Mouse (Mus musculus): Measurements from ENCODE around the gene Timp3.
"Not testable (repeated sequence)": the region's sequence is repeated elsewhere in the genome, so short reads cannot be mapped to it uniquely, and the experiment has no call there.

The Timp3 gene

GRCm38 (mm10) chr10:86351287-86351686, 51.1 kb downstream of the Timp3 start:
- no peak for DNase-seq (ENCODE audit: low spot score in 2 of 2)

GRCm38 (mm10) chr10:86352521-86352920, 52.3 kb downstream of the Timp3 start:
- no peak for DNase-seq (ENCODE audit: low spot score in 2 of 2)

GRCm38 (mm10) chr10:86356819-86357563, 56.8 kb downstream of the Timp3 start:
- no peak for DNase-seq (ENCODE audit: low spot score in 2 of 2)

GRCm38 (mm10) chr10:86358307-86358975, 58.3 kb downstream of the Timp3 start:
- no peak for DNase-seq (ENCODE audit: low spot score in 2 of 2)

- no peak for DNase-seq (ENCODE audit: low spot score in 2 of 2)
These were observed 59.0 kb downstream of the Timp3 start for GRCm38 (mm10) chr10:86359208-86359607.

GRCm38 (mm10) chr10:86359699-86360098, 59.5 kb downstream of the Timp3 start:
- DNase-seq (ENCODE audit: low spot score in 2 of 2): peak; percentile 56 to 59

GRCm38 (mm10) chr10:86363669-86364309, 63.6 kb downstream of the Timp3 start:
- no peak for DNase-seq (ENCODE audit: low spot score in 2 of 2)

- DNase-seq (ENCODE audit: low spot score in 2 of 2): peak in 1 of 2 experiments; percentile 43
These were observed 65.5 kb downstream of the Timp3 start for GRCm38 (mm10) chr10:86365632-86366092.

GRCm38 (mm10) chr10:86367346-86367745, 67.2 kb downstream of the Timp3 start:
- DNase-seq (ENCODE audit: low spot score in 2 of 2): no peak

- DNase-seq (ENCODE audit: low spot score in 2 of 2): no peak
These were observed 68.6 kb downstream of the Timp3 start for GRCm38 (mm10) chr10:86368811-86369210.

- DNase-seq (ENCODE audit: low spot score in 2 of 2): no peak
These were observed 69.2 kb downstream of the Timp3 start for GRCm38 (mm10) chr10:86369346-86369745.

GRCm38 (mm10) chr10:86371561-86371960, 71.4 kb downstream of the Timp3 start:
- DNase-seq (ENCODE audit: low spot score in 2 of 2): no peak

GRCm38 (mm10) chr10:86374061-86374460, 73.9 kb downstream of the Timp3 start:
- no peak for DNase-seq (ENCODE audit: low spot score in 2 of 2)

- DNase-seq (ENCODE audit: low spot score in 2 of 2): peak; percentile 69 to 73
These were observed 75.7 kb downstream of the Timp3 start for GRCm38 (mm10) chr10:86375903-86376302.

- no peak for DNase-seq (ENCODE audit: low spot score in 2 of 2)
These were observed 76.4 kb downstream of the Timp3 start for GRCm38 (mm10) chr10:86376392-86377185.

- not testable (repeated sequence) for DNase-seq (ENCODE audit: low spot score in 2 of 2)
These were observed 78.6 kb downstream of the Timp3 start for GRCm38 (mm10) chr10:86378803-86379202.

- no peak for DNase-seq (ENCODE audit: low spot score in 2 of 2)
These were observed 80.5 kb downstream of the Timp3 start for GRCm38 (mm10) chr10:86380626-86381025.

GRCm38 (mm10) chr10:86381150-86381921, 81.2 kb downstream of the Timp3 start:
- DNase-seq (ENCODE audit: low spot score in 2 of 2): no peak

GRCm38 (mm10) chr10:86381922-86382260, 81.7 kb downstream of the Timp3 start:
- no peak for DNase-seq (ENCODE audit: low spot score in 2 of 2)

- DNase-seq (ENCODE audit: low spot score in 2 of 2): no peak
These were observed 84.5 kb downstream of the Timp3 start for GRCm38 (mm10) chr10:86384655-86385054.

- DNase-seq (ENCODE audit: low spot score in 2 of 2): peak in 1 of 2 experiments; percentile 2
These were observed 85.5 kb downstream of the Timp3 start for GRCm38 (mm10) chr10:86385656-86386055.
